Mouse (Mus musculus): ENCODE measurements at regions not wholly inside any gene's neighbourhood (a gene's known extent, or its start where the extent isn't known, plus 50 kb on each side); places are given as distances from the start of the nearest gene placed in this dataset.

- ATAC-seq, result no peak
- Histone ChIP-seq H3K9ac (no peak overlapping the region), H3K9me3 (no peaks in the 10 kb centered on the region), H3K4me3 (replicated peaks) (no peak overlapping the region), H3K4me1 (replicated peaks) (no peaks in the 10 kb centered on the region), H3K4me2 (replicated peaks) (no peak overlapping the region), H3K36me3 (no peaks in the 10 kb centered on the region), H3K27me3 (replicated peaks) (no peaks in the 10 kb centered on the region), H3K27ac (no peak overlapping the region)
- 65% methylated on average over 9 of the region's 9 CpGs for WGBS
Observed at GRCm38 (mm10) chr2:45678685-45679084, 561.5 kb upstream of the Zeb2 start.

DNA sequence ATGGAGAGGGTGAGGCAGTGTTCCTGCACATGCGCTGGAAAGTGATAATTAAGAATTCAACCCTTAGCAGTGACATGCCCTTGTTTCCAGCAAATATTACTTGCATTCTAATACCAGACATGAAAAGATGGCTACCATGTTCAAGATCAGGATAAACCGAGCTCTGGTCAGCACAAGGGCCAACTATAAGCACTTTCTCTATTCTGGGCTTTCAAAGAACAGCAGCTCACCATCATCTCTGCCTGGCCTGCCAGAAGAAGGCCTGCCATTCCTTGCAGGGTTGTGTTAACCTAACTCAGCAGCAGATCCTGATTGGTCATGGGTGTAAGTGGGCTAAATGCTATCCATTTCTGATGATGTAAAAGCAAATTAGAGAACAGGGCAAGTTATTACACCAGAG is 558.6 kb upstream of the Zeb2 start:
- Histone ChIP-seq H3K9ac (no peak overlapping the region), H3K36me3 (no peaks in the 10 kb centered on the region), H3K27me3 (replicated peaks) (no peaks in the 10 kb centered on the region), H3K9me3 (no peaks in the 10 kb centered on the region), H3K27ac (no peak overlapping the region), H3K4me3 (replicated peaks) (no peak overlapping the region), H3K4me1 (replicated peaks) (no peaks in the 10 kb centered on the region), H3K4me2 (replicated peaks) (no peak overlapping the region)
- WGBS, result 96% methylated on average over 2 of the region's 2 CpGs
- no peak for ATAC-seq

DNA sequence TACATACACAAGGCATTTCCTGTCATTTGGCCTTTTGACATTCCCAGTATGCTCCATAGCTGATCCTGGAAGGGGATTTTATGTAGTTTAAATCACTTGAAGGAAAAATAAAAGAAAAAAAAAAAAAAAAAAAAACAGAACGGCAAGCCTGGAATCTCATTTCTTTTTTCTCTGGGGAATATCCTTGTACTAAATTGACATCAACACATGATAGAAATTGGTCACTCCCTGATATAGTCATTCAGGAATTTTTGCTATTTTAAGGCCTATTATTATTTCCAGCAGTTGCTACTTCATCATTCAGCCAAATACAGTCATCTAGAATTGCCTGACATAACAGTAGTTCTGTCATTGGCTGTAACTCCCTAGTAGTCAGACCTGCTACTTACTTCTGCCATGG is 538.8 kb upstream of the Zeb2 start:
- H3K36me3 ChIP-seq, result no peaks in the 10 kb centered on the region
- no peak overlapping the region for H3K9ac ChIP-seq
- no peak for ATAC-seq
- no peaks in the 10 kb centered on the region for H3K27me3 ChIP-seq (replicated peaks)
- H3K27ac ChIP-seq, result no peak overlapping the region
- no peaks in the 10 kb centered on the region for H3K9me3 ChIP-seq
- no peaks in the 10 kb centered on the region for H3K4me1 ChIP-seq (replicated peaks)
- no peak overlapping the region for H3K4me3 ChIP-seq (replicated peaks)
- no peak overlapping the region for H3K4me2 ChIP-seq (replicated peaks)
- 60% methylated on average over 1 of the region's 1 CpGs for WGBS

GRCm38 (mm10) chr2:45654693-45655092 is 537.5 kb upstream of the Zeb2 start:
- H3K4me2 ChIP-seq (replicated peaks), result no peak overlapping the region
- no peak overlapping the region for H3K9ac ChIP-seq
- no peak overlapping the region for H3K4me3 ChIP-seq (replicated peaks)
- H3K4me1 ChIP-seq (replicated peaks), result no peaks in the 10 kb centered on the region
- no peak for ATAC-seq
- H3K27ac ChIP-seq, result no peak overlapping the region
- H3K36me3 ChIP-seq, result no peaks in the 10 kb centered on the region
- H3K9me3 ChIP-seq, result no peaks in the 10 kb centered on the region
- H3K27me3 ChIP-seq (replicated peaks), result no peaks in the 10 kb centered on the region

- no peak for ATAC-seq
- H3K9ac ChIP-seq, result no peak overlapping the region
- H3K4me3 ChIP-seq (replicated peaks), result no peak overlapping the region
- WGBS, result 76% methylated on average over 3 of the region's 3 CpGs
- no peaks in the 10 kb centered on the region for H3K36me3 ChIP-seq
- H3K27ac ChIP-seq, result no peak overlapping the region
- no peaks in the 10 kb centered on the region for H3K27me3 ChIP-seq (replicated peaks)
- H3K4me2 ChIP-seq (replicated peaks), result no peak overlapping the region
- H3K9me3 ChIP-seq, result no peaks in the 10 kb centered on the region
- H3K4me1 ChIP-seq (replicated peaks), result no peaks in the 10 kb centered on the region
Observed at GRCm38 (mm10) chr2:45652977-45653376, 535.8 kb upstream of the Zeb2 start.

DNA sequence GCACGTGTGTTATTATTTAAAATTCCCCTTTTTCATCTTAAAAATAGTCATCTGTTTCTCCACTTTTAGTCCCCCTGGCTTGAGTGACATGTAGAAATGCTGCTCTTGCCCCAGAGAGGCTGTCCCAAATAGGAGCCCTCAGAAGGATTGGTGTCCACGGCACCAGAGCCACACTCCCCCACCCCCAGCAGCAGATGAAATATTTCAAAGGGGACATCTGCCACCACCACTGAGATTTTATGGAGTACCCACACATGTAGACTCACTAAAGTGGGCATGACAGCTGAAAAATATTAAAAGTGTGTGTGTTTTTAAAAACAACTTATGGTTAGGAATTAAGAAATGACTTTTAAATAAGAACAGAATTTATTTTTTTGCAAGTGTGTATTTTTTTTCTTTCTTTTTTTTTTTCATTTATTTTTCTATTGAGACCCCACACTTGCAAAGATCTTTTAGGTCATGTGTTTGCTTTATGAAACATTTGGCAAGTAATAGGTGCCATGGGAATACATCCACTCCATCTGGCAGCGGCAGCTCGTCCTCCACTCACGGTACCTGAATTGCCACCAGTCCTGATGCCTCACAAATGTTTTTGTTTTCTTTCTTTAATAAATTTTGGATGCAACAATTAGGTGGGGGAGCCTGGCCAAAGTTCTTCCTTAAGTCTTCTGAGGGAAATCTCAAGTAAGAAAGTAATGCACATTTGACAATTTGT is 533.2 kb upstream of the Zeb2 start:
- Histone ChIP-seq H3K4me2 (replicated peaks) (no peak overlapping the region), H3K36me3 (no peaks in the 10 kb centered on the region), H3K27me3 (replicated peaks) (no peaks in the 10 kb centered on the region), H3K27ac (no peak overlapping the region), H3K4me1 (replicated peaks) (no peaks in the 10 kb centered on the region), H3K9ac (no peak overlapping the region), H3K9me3 (no peaks in the 10 kb centered on the region), H3K4me3 (replicated peaks) (no peak overlapping the region)
- ATAC-seq, result no peak
- 81% methylated on average over 5 of the region's 5 CpGs for WGBS

GRCm38 (mm10) chr2:45647846-45648245 is 530.7 kb upstream of the Zeb2 start:
- Histone ChIP-seq H3K36me3 (no peaks in the 10 kb centered on the region), H3K9ac (no peak overlapping the region), H3K4me1 (replicated peaks) (no peaks in the 10 kb centered on the region), H3K4me3 (replicated peaks) (no peak overlapping the region), H3K4me2 (replicated peaks) (no peak overlapping the region), H3K9me3 (no peaks in the 10 kb centered on the region), H3K27ac (no peak overlapping the region), H3K27me3 (replicated peaks) (no peaks in the 10 kb centered on the region)
- ATAC-seq, result no peak
- WGBS, result 85% methylated on average over 3 of the region's 3 CpGs

- H3K9ac ChIP-seq, result no peak overlapping the region
- no peak overlapping the region for H3K4me3 ChIP-seq (replicated peaks)
- no peaks in the 10 kb centered on the region for H3K27me3 ChIP-seq (replicated peaks)
- H3K4me1 ChIP-seq (replicated peaks), result no peaks in the 10 kb centered on the region
- no peak for ATAC-seq
- WGBS, result 78% methylated on average over 7 of the region's 7 CpGs
- H3K36me3 ChIP-seq, result no peaks in the 10 kb centered on the region
- H3K27ac ChIP-seq, result no peak overlapping the region
- H3K9me3 ChIP-seq, result no peaks in the 10 kb centered on the region
- no peak overlapping the region for H3K4me2 ChIP-seq (replicated peaks)
Observed at GRCm38 (mm10) chr2:45630081-45630480, 512.9 kb upstream of the Zeb2 start.

DNA sequence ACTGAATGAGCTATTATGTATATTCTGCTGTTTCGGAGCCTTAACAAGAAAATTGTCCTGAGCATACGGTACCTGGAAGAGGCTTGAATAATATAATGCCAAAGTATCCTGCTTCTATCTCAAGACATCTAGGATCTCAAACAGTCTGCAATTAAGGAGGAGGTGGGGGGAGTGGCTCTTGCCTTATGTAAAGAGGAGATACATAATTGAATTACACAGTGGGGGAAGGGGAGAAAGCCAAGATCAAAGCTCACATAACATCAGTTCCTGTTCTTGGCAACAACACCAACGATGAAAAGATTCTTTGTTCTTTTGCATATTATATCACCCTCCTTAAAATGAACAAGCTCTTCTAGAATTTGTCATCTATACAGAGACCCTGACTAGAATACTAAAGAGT is 512.4 kb upstream of the Zeb2 start:
- Histone ChIP-seq H3K4me1 (replicated peaks) (no peaks in the 10 kb centered on the region), H3K4me3 (replicated peaks) (no peak overlapping the region), H3K9me3 (no peaks in the 10 kb centered on the region), H3K27me3 (replicated peaks) (no peaks in the 10 kb centered on the region), H3K27ac (no peak overlapping the region), H3K4me2 (replicated peaks) (no peak overlapping the region), H3K9ac (no peak overlapping the region), H3K36me3 (no peaks in the 10 kb centered on the region)
- no peak for ATAC-seq
- WGBS, result 71% methylated on average over 3 of the region's 3 CpGs

GRCm38 (mm10) chr2:45623056-45623455 is 505.9 kb upstream of the Zeb2 start:
- Histone ChIP-seq H3K36me3 (no peaks in the 10 kb centered on the region), H3K9me3 (no peaks in the 10 kb centered on the region), H3K27me3 (replicated peaks) (no peaks in the 10 kb centered on the region), H3K4me1 (replicated peaks) (no peaks in the 10 kb centered on the region), H3K4me2 (replicated peaks) (no peak overlapping the region), H3K4me3 (replicated peaks) (no peak overlapping the region), H3K9ac (no peak overlapping the region), H3K27ac (no peak overlapping the region)
- ATAC-seq, result no peak
- 69% methylated on average over 3 of the region's 3 CpGs for WGBS

- H3K4me1 ChIP-seq (replicated peaks), result no peaks in the 10 kb centered on the region
- no peak overlapping the region for H3K4me3 ChIP-seq (replicated peaks)
- 91% methylated on average over 1 of the region's 1 CpGs for WGBS
- no peaks in the 10 kb centered on the region for H3K36me3 ChIP-seq
- no peak overlapping the region for H3K4me2 ChIP-seq (replicated peaks)
- ATAC-seq, result 0 out of 2 replicates have a peak, but pooled peaks have one; percentile 41
- no peaks in the 10 kb centered on the region for H3K9me3 ChIP-seq
- H3K9ac ChIP-seq, result no peak overlapping the region
- no peak overlapping the region for H3K27ac ChIP-seq
- no peaks in the 10 kb centered on the region for H3K27me3 ChIP-seq (replicated peaks)
Observed at GRCm38 (mm10) chr2:45608926-45609325, 491.7 kb upstream of the Zeb2 start.

DNA sequence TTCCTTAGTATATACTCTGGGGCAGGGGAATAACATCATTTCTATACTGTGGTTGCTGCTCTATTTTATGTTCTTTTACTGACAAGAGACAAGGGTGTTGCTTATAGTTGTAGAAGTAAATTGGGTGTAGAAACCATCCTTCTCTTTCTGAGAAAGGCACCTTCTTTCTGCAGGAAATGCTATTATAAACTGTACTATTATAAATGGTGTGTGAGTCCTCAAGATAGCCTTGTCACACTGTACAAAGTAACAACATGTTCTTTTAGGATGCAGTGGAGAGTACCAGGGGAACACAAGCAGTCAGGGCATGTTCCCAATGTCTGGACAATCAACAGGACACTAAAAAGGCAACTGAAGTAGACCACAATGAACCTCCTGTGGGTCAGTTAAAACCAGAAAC is 490.2 kb upstream of the Zeb2 start:
- Histone ChIP-seq H3K4me2 (replicated peaks) (no peak overlapping the region), H3K27me3 (replicated peaks) (no peaks in the 10 kb centered on the region), H3K9me3 (no peaks in the 10 kb centered on the region), H3K36me3 (no peaks in the 10 kb centered on the region), H3K4me1 (replicated peaks) (no peaks in the 10 kb centered on the region), H3K4me3 (replicated peaks) (no peak overlapping the region), H3K27ac (no peak overlapping the region), H3K9ac (no peak overlapping the region)
- no peak for ATAC-seq

GRCm38 (mm10) chr2:45601332-45601900 is 484.2 kb upstream of the Zeb2 start:
- Histone ChIP-seq H3K9me3 (no peaks in the 10 kb centered on the region), H3K4me1 (replicated peaks) (no peaks in the 10 kb centered on the region), H3K4me3 (replicated peaks) (no peak overlapping the region), H3K36me3 (no peaks in the 10 kb centered on the region), H3K27ac (no peak overlapping the region), H3K27me3 (replicated peaks) (no peaks in the 10 kb centered on the region), H3K9ac (no peak overlapping the region), H3K4me2 (replicated peaks) (no peak overlapping the region)
- no peak for ATAC-seq
- 28% methylated on average over 6 of the region's 6 CpGs for WGBS

Measured in intestine, embryonic 15.5 days (tissue).